Mouse (Mus musculus): ENCODE results near the gene Asb17.

Gene Asb17

DNA sequence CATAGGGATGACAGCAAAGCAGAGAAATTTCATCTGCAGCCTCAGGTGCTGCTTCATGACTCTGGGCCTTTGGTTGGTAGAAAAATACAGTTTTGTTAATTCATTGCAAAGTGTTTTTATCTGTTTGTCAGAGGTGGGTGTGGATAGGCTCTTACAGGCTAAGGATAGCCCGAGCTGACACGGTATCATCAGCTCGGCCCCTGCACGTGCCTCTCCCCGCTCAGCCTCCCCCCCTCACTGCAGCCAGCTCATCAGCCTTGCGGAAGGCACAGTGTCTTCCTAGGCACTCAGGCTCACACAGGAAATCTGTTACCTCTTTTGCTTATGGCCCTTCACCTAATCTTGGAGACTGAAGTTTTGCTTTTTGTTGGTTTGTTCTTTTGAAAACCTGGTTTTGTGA lies 44.1 kb downstream of the Asb17 start:
- in situ Hi-C loops (cut with MseI, MboI) = no loop called here

DNA sequence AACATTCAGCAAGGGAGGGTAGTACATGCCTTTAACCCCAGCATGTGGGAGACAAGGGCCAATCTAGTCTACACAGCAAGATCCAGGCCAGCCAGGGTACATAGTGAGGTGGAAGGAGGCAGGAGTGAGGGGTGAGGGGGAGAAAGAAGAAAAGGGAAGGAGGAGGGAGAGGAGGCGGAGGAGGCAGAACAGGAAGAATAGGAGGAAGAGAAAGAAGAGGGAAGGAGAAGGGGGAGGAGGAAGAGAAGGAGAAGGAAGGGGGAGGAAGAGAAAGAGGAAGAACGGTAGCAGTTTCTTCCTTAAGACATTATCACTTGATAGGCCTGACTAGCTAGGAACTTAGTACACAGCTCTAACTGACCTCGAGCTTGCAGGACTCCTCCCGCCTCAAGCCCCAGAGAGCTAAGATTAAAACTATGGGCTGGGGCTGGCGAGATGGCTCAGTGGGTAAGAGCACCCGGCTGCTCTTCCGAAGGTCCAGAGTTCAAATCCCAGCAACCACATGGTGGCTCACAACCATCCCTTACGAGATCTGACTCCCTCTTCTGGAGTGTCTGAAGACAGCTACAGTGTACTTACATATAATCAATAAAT lies 45.3 kb downstream of the Asb17 start:
- in situ Hi-C loops (cut with MseI, MboI) = no loop called here

DNA sequence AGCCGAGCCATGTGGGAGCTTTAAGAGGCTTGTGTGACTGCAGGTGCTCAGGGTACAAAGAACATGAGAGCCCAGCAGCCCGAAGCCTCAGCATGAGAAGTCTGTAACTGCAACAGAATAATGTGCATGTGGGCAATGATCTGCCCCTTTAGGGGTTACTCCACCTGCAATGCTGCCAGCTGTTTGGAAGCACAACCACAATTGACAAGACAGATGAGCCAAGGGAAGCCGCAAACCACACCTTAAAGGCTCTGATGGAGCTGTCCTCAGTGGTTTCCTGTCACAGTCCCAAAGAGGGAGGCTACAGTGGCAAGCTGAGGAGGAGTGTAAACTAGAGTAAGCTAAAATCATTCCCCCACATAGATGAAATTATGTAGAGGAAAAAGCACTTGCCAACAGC lies 51.4 kb downstream of the Asb17 start:
- in situ Hi-C loops (cut with MseI, MboI) = no loop called here

DNA sequence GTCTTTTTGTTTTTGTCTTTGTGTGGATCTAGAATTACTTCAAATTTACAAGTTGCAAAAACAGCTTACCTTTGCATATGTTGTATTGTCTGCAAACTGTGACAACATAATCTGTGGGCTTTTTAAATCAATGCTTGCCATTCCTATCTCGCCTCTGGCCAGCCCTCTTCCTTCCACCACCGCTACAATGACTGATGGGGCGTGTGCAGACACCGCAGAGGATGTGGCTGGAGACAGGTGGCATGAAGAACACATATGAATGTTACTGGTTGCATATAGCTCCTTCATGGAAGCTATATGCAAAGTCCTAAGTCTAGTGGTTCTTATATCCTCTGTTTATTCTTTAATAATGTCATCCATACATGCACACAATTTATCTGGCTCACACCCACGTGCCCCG lies 53.2 kb downstream of the Asb17 start:
- in situ Hi-C loops (cut with MseI, MboI) = no loop called here

DNA sequence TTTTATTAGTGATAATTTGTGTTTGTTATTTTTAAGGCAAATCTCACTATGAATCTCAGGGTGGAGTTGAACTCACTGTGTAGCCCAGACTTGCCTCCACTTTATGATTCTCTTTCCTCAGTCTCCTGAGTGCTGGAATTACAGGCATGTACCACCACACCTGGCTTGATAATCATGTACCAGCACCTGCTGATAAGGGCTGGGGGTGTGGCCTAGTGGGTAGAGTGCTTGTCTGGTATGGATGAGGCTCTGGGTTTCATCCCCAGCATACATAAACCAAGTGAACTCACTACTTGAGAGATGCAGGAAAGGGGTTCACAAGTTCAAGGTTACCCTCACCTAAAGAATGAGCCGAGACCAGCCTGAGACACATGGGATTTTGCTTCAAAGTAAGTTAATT lies 57.9 kb downstream of the Asb17 start:
- in situ Hi-C loops (cut with MseI, MboI) = no loop called here

DNA sequence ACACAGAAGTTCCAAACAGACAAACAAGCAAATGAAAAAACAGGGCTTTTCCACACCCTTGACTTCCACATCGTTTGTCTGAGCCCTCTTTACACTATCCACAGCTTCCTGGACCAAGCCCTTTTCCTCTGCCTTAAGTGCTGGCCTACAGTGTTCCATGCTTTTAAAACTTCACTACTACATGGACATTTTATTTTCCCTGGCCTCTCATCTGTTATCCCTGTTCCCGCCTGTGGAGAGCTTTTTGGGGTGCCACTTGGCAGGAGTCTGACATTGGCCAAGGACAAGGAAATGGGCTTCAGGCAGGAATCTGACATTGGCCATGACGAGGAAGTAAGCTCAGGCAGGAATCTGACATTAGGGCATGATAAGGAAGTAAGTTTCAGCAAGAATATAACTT lies 58.6 kb downstream of the Asb17 start:
- in situ Hi-C loops (cut with MseI, MboI) = no loop called here

DNA sequence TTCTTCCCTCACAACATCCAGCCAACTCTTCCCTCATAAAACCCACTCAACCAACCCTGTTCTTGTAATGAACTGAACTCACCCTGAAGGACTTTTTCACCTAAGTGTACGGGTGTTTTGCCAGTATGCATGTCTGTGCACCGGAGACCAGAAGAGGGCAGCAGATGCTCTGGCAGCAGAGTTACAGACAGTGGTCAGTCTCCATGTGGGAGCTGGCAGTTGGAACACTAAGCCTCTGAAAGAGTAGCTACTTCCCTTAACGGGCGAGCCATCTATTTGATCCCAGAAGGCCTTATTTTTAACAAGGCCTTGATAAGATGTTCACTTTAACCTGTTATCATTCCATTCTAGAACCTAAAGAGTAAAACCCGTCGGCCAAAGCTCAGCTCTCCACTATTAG lies 60.6 kb downstream of the Asb17 start:
- in situ Hi-C loops (cut with MseI, MboI) = no loop called here

Measured in mouse trophoblast stem cell (cell line).